Mouse (Mus musculus) thymus, adult 18-20 months (tissue): ENCODE results near the gene Gm4064.
"Not testable (repeated sequence)": the region's sequence is repeated elsewhere in the genome, so short reads cannot be mapped to it uniquely, and the experiment has no call there.

Experiments used
- DNase-seq, 2 experiments: peaks; one replicate each; pipeline ENCODE4 v3.0.0; 2022; ENCODE audit warnings: mixed read lengths in 2 of 2

The Gm4064 gene

DNA sequence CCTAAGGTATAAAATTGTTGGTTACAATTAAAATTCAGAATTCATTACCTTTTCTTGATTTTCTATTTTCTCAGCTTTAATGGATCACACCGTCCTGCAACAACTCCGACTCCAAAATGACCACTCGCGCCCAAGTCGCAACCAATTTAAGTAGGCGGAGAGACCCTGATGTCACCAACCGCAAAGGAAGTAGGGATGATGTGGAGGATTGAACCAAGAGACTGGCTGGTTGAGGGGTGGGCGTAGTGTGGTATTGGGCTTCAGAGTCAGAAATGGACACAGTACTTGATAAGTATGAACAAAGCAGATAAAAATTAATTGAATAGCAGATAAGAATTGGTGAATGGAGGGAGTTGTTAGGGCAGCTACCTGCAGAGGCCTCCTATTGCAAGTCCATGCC lies at the start of gene Gm4064:
Gene Gm4064, minus strand, starts transcription at position 101 of the 400 bp plus-strand sequence.
- DNase-seq: not testable (repeated sequence)

DNA sequence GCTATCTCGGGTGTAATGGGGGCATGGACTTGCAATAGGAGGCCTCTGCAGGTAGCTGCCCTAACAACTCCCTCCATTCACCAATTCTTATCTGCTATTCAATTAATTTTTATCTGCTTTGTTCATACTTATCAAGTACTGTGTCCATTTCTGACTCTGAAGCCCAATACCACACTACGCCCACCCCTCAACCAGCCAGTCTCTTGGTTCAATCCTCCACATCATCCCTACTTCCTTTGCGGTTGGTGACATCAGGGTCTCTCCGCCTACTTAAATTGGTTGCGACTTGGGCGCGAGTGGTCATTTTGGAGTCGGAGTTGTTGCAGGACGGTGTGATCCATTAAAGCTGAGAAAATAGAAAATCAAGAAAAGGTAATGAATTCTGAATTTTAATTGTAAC lies 34.4 kb upstream of the Gm4064 start, which contains the start of the genes Rbmy and Gm10256:
Gene Rbmy, plus strand, starts transcription at position 301 of the 400 bp plus-strand sequence.
Gene Gm10256, plus strand, starts transcription at position 320 of the 400 bp plus-strand sequence.
- DNase-seq: not testable (repeated sequence)
